Mouse (Mus musculus): ENCODE results near the gene Hoxd11.
A peak's percentile ranks its signal among the peaks of the same experiment; 100 is the strongest.

Gene Hoxd11

GRCm38 (mm10) chr2:74682796-74683195 lies 3.4 kb downstream of the Hoxd11 start:
- DNase-seq, result no peak

- no peak for DNase-seq
Observed at GRCm38 (mm10) chr2:74683471-74683951, 4.2 kb downstream of the Hoxd11 start.

GRCm38 (mm10) chr2:74684106-74684505 lies 4.7 kb downstream of the Hoxd11 start:
- no peak for DNase-seq

- no peak for DNase-seq
Observed at GRCm38 (mm10) chr2:74685059-74685603, 5.8 kb downstream of the Hoxd11 start.

- DNase-seq, result peak in 1 of 2 experiments; percentile 25
Observed at GRCm38 (mm10) chr2:74686301-74686987, 7.1 kb downstream of the Hoxd11 start.

- no peak for DNase-seq
Observed at GRCm38 (mm10) chr2:74686988-74687697, 7.8 kb downstream of the Hoxd11 start.

- DNase-seq, result no peak
Observed at GRCm38 (mm10) chr2:74687698-74688555, 8.6 kb downstream of the Hoxd11 start.

- DNase-seq, result no peak
Observed at GRCm38 (mm10) chr2:74688795-74689573, 9.6 kb downstream of the Hoxd11 start.

GRCm38 (mm10) chr2:74689574-74690337 lies 10.4 kb downstream of the Hoxd11 start:
- DNase-seq, result no peak

GRCm38 (mm10) chr2:74690338-74690716 lies 11.0 kb downstream of the Hoxd11 start:
- DNase-seq, result no peak

GRCm38 (mm10) chr2:74691022-74691951 lies 11.9 kb downstream of the Hoxd11 start, which contains the start of gene Hoxd10:
Hoxd10 (plus strand) TSS chr2:74691924.
- DNase-seq, result no peak

GRCm38 (mm10) chr2:74691995-74692807 lies 12.8 kb downstream of the Hoxd11 start:
- no peak for DNase-seq

- DNase-seq, result no peak
Observed at GRCm38 (mm10) chr2:74692808-74693431, 13.6 kb downstream of the Hoxd11 start.

GRCm38 (mm10) chr2:74693432-74693827 lies 14.1 kb downstream of the Hoxd11 start:
- DNase-seq, result no peak

- no peak for DNase-seq
Observed at GRCm38 (mm10) chr2:74694066-74694465, 14.7 kb downstream of the Hoxd11 start.

- DNase-seq, result no peak
Observed at GRCm38 (mm10) chr2:74695383-74695782, 16.0 kb downstream of the Hoxd11 start.

- no peak for DNase-seq
Observed at GRCm38 (mm10) chr2:74695813-74696430, 16.6 kb downstream of the Hoxd11 start.

All from cerebellum, adult 18-20 months (tissue).